Mouse (Mus musculus) regulatory T cell (primary cell): ENCODE measurements around the gene B4gat1.

Experiments
- in situ Hi-C: fragments of 300-600 bp; cut with MboI, MseI; formaldehyde crosslinking; loops from one replicate; pipeline ENCODE4 v1.15.1; 2025; ENCODE audit warnings: high pct_unique_total_duplicates

Gene B4gat1

DNA sequence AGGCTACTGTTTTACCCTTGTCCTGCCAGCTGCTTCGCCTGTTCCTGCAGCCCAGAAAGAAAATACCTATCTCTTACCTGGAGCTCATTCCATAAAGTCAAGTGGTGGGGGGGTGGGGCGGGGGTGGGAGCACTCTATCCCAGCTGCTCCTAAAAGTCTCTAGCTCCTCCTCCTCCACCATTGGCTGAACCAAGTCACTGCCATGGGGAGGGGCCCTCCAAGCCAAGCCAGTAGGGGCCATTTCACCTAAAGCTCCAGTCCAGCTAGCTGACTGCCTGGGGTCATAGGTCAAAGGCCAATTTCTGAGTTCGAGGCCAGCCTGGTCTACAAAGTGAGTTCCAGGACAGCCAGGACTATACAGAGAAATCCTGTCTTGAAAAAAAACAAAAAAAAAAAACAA is 5.9 kb upstream of the B4gat1 start:
- in situ Hi-C loops = no loop called here

DNA sequence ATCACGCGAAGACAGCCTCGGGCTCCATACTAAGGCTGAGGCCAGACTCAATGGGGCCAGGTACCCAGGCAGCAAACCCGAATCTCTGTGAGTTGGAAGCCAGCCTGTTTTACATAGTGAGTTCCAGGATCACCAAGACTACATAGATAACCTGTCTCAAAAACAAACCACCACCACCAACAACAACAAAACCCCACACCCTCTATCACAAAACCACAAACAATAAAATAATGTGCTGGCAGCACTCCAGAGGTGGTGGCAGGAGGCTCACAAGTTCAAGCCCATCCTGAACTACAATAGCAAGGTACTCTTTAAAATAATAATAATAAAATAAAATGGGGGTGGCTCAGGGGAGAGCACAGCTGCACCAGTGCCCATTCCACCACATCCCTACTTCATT is 2.0 kb upstream of the B4gat1 start:
- in situ Hi-C loops = no loop called here

DNA sequence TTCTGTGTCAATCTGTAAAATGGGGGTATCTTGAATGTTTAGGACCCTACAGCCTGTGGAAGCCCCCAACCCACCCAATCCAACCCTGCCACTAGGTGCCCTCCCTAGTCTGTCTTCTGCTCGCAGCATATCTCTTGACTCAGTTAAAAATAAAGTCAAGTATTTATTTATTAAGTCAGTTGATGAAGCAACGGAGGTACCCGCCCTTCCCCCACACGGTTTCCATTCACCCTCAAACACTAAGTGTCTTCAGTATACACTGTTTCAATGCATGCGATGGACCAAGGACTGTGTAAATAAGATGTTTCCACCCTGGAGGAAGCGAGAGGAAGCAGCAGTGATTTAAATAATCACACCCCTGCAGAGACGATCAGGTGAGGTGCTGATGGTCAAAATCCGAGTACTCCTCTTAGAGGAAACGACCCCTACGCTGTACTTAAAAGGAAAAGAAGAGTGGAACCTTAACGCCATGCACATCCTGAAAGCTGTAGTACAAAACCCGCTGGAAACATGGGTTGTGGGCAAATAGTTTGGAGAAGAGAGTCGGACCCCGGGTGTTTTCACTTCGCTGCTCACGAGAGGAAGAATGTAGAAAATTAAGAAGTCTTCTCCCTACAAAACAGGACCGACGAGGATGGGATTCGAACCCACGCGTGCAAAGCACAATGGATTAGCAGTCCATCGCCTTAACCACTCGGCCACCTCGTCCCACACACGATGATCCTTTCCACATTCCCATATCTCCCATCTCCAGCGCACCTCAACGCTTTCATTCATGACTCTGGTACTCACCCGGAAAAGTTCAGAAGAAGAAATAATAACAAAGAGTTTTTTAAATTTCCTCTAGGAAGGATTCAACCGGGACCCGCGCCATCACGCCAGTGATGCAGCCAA is 701 bp upstream of the B4gat1 start:
- in situ Hi-C loops = no loop called here

DNA sequence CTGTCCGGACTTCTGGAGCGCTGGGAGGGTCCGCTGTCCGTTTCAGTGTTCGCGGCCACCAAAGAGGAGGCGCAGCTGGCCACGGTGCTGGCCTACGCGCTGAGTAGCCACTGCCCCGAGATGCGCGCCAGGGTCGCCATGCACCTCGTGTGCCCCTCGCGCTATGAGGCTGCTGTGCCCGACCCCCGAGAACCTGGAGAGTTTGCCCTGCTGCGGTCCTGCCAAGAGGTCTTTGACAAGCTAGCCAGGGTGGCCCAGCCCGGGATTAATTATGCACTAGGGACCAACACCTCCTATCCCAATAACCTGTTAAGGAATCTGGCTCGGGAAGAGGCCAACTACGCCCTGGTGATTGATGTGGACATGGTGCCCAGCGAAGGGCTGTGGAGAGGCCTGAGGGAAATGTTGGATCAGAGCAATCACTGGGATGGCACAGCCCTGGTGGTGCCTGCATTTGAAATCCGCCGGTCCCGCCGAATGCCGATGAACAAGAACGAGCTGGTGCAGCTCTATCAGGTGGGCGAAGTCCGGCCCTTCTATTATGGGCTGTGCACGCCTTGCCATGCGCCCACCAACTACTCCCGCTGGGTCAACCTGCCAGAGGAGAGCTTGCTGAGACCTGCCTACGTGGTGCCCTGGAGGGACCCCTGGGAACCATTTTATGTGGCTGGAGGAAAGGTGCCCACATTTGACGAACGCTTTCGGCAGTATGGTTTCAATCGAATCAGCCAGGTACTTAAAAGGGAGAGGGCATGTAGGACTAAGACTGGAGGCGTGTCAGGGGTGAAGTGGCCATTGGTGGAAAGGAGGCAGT is 882 bp downstream of the B4gat1 start:
- in situ Hi-C loops = loop anchor here (10.0 kb wide), 1 partner anchor 55 kb away; the partner anchor contains the start of gene Cnih2

DNA sequence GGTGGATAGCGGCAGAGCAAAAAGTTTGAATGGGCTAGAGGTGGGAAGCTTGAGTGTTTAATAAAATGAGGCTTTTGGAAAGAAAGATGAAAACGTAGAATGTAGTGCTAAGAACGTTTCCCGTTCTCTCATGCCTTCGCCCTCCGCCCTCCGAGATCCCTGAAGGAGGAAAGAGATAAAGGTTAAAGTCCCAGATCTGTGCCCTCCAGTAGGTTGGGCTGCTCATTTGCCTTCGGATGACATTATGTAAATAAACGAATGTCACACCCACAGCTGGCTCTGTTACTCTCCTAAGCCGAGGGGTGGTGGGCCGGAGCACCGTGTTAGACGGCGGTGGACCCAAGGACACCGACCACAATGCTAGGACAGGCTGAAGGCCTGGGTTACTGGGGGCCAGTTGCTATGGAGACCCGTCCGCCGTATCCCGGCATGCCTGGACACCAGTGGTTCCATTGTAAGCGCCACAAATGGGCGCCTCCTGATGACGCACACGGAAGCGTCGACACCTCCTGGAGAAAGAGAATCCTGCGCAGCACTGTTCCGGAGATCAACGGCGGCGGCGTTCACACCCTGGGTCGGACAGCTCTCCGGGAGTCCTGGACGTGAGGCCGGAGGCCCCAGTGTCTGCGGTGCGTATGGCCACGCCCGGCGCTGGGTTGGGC is 2.4 kb downstream of the B4gat1 start, which contains the start of gene Brms1:
Gene Brms1 (plus strand): TSS at position 493 of the 662 bp plus-strand sequence.
- in situ Hi-C loops = loop anchor here (10.0 kb wide), 1 partner anchor 54 kb away; the partner anchor contains the start of gene Cnih2

DNA sequence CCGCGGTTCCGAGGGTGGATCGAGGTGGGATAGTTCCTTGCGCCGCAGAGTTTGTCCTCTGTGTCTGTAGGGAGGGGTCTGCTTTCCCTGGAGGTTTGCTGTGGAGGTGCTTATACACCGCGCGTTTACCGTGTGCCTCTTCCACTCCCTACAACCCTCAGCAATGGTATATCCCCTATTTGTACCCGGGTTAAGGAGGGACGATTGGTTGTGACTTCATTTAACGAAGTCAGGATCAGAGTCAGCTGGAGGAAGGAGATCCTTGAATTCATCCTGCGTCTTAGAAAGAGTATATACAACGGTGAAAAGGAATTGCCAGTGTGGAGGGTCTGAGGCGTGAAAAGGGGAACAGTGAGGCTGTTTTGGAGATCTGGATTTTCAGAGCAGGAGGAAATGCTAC is 3.0 kb downstream of the B4gat1 start:
- in situ Hi-C loops = loop anchor here (10.0 kb wide), 1 partner anchor 53 kb away; the partner anchor contains the start of gene Cnih2

DNA sequence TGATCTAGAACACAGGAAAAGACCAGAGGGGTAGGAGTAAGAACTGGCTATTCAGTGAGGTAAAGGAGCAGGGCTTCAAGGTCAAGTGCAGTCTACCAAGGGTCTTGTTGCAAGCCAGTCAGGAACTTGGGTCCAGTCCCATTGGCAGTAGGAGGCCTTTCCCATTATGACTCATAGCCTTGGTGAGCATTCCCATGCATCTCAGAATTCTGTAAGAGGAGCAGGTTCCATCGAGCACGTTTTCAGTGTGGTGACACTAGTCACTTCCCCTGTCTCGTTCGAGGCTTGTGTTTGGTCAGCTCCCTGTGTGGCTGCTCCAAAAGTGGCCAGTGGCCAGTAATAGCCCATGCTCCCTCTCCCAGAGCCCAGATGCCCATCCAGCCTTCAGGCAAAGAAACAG is 6.9 kb downstream of the B4gat1 start:
- in situ Hi-C loops = loop anchor here (10.0 kb wide), 1 partner anchor 49 kb away; the partner anchor contains the start of gene Cnih2

DNA sequence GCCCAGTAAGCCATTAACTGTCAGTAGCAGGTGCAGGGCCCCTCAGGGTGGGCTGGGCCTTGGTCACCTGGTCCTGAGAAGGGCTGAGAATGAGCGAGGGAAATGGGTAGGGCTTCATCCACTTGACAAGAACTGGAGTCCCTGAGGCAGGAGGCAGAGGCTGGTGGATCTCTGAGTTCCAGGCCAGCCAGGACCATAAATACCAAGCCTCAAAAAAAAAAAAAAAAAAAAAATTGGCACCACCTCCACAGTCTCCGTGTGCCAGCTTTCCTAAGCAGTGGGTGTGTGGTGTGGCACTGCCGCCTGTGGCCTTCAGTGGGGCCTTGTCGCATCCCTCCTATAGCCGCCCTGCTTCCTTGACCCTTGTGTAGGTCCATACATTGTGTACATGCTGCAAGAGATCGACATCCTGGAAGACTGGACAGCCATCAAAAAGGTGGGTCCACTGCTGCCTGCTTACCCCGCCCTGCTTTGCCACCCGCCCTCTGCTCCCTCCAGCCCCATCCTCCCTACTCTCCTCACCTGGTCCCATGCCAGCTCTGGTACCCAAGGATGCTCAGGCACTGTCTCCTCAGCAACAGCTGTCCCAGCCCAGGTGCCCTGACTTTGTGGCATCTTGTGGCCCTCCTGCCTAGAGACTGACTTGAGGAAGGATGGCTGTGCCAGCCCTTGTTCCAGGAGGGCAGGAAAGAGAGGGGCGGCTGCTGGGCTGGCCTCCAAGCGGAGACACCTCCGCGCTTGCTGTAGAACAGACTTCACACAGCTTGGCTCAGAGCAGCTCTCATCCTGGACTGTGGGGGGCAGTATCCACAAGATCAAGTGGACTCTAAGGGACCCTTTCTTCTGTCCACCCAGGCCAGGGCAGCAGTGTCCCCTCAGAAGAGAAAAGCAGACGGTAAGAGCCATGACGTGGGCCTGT is 9.8 kb downstream of the B4gat1 start:
- in situ Hi-C loops = loop anchor here (10.0 kb wide), 1 partner anchor 46 kb away; the partner anchor contains the start of gene Cnih2

DNA sequence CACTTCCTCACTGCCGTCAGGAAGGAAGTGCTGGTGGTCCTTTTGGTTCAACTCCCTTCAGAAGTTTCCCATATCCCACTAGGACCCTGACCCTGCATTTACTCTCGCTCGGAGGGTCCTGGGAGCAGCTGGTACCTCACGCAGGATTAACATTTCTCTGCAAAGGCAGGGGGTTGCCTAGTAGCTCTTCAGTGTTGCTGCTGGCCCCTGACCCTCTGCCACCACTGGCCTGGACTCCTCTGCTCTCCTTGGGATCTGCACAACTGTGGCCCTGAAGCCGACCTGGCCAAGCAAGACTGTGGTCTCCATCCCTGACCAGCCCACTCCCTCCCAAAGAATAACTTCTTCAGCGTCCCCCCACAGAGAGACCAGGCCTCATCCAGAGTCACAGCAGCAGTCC is 10.7 kb downstream of the B4gat1 start:
- in situ Hi-C loops = loop anchor here (10.0 kb wide), 1 partner anchor 45 kb away; the partner anchor contains the start of gene Cnih2

DNA sequence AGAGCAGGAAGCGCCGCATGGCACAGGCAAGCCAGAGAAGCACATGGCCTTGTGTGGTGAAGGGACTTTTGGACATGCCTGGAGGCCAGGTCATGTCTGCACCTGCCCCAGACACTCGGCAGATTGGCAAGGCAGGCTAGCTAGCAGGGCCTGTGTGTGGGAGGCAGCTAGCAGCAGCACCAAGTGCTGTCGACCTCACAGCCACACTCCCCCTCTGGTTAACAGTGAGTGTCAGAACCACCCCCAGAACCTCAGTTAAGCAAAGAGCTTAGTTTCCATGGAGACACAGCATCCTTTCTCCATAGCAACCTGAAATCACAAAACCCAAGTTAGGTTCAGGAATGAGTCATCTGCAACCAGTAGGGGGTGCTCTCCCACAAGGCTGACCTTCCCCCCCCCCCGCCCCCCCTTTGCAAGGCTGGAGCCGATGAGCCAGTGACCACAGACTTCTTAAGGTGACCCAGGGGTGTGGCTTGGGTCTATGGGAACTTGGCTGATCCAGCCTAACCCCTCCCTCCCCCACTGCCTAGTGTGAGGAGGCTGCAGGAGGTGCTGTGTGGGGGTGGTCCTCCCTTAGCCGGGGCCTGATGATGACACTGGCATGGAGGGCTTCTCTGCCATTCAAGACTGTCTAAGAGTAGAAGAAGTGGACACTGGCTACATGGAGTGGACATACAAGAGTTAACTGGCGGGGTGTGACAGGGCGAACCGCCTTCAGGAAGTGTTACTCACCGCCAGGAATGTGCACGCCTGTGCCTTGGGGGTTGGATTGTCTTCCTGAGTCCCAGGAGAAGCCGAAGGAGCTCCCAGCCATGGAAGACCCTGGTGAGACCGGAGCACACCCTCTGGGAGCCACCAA is 11.7 kb downstream of the B4gat1 start, which contains the start of gene Rin1:
Gene Rin1 (plus strand): TSS at position 435 of the 859 bp plus-strand sequence.
- in situ Hi-C loops = no loop called here

DNA sequence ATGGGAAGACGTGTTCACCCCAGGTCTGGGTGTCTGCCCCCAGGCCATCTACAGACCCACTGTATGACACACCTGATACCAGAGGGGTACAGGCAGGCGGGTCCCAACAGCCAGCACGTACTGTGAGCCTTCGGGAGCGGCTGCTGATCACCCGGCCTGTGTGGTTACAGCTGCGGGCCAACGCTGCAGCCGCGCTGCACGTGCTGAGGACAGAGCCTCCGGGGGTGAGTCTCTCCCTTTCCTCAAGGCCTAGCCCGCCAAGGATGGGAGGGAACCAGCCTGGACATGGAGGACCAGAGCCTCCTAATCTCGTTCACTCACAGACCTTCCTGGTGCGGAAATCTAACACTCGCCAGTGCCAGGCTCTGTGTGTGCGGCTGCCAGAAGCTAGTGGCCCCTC is 12.4 kb downstream of the B4gat1 start:
- in situ Hi-C loops = no loop called here

DNA sequence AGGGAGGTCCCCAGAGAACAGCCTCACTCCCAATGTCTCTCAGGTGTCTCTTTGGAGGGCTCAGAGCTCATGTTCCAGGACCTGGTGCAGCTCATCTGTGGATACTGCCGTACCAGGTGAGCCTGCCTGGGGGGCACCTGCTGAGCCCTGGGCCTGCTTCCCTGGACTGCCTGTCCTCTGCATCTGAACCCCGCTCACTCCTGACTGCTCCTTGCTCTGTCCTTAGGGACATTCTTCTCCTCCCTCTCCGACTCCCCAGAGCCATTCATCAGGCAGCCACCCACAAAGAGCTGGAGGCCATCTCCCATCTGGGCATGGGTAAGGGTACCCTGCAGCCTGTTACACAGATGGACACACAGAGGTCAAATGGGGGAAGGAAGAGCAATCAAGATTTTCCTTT is 12.9 kb downstream of the B4gat1 start:
- in situ Hi-C loops = no loop called here

DNA sequence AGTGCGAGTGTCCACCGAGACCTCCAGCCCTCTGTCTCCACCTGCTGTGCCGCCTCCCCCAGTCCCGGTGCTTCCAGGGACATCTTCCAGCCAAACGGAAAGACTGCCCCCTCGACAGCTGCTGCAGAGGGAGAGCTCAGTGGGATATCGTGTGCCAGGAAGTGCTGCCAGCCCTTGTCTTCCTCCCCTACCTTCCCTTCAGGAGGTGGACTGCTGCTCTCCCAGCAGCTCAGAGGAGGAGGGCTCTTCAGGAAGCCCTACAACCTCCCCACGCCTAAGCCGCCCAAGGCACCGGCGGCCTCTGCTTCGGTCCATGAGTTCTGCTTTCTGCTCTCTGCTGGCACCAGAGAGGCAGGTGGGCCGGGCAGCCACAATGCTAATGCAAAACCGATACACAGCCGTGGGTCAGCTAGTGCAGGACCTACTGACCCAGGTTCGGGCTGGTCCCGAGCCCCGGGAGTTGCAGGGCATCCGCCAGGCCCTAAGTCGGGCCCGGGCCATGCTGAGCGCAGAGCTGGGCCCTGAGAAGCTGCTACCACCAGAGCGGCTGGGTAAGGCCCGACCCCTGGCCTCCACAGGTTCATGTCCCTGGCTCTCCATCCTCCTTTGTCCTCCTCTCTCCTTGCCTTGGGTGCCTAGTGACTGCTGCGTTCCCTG is 13.7 kb downstream of the B4gat1 start:
- in situ Hi-C loops = no loop called here

DNA sequence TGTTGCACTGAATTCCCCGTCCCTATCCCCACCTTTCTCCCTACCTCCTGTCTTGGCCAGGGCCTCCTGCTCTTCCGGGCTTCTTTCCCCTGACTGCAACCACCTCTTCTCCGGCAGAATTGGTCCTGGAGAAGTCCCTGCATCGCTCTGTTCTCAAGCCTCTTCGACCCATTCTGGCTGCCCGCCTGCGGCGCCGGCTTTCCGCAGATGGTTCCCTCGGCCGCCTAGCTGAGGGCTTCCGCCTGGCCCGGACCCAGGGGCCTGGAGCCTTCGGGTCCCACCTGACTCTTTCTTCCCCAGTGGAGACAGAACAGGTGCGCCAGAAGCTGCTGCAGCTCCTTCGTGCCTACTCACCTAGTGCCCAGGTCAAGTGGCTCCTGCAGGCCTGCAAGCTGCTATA is 14.2 kb downstream of the B4gat1 start:
- in situ Hi-C loops = no loop called here

DNA sequence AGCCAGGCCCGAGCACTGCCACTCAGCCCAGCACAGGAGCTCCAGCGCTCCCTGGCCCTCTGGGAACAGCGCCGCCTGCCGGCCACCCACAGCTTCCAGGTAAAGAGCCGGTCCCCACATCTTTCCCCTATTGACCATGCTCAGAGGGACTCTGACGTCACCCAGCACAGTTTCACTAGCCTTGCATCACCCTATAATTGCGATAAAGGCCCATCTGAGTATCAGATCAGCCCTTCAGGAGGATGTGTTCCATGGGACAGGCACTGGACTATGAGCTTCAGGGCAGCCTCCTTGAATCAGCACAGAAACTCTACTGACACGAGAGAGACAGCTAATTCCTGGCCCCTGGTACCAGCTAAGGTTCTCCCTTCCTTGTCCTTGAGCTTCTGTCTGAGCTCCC is 15.3 kb downstream of the B4gat1 start:
- in situ Hi-C loops = no loop called here

DNA sequence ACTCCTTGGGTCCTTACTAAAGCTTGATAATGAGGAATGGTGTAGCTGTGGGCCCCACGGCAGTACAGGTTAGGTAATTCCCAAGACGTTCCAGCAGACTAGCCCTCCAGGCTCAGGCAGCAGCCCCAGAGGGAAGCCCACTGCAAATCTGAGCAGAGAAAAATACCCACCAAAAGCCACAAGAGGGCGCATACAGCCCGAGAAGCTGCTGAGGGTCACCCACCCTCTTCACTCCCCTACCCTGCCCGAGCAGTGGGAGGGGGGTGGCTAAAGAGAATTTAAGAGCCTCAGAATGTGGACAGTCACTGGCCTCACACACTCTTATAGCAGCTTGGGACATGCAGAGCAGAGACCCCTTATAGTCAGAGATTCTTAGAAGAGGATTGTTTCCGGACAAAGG is 17.6 kb downstream of the B4gat1 start:
- in situ Hi-C loops = no loop called here

DNA sequence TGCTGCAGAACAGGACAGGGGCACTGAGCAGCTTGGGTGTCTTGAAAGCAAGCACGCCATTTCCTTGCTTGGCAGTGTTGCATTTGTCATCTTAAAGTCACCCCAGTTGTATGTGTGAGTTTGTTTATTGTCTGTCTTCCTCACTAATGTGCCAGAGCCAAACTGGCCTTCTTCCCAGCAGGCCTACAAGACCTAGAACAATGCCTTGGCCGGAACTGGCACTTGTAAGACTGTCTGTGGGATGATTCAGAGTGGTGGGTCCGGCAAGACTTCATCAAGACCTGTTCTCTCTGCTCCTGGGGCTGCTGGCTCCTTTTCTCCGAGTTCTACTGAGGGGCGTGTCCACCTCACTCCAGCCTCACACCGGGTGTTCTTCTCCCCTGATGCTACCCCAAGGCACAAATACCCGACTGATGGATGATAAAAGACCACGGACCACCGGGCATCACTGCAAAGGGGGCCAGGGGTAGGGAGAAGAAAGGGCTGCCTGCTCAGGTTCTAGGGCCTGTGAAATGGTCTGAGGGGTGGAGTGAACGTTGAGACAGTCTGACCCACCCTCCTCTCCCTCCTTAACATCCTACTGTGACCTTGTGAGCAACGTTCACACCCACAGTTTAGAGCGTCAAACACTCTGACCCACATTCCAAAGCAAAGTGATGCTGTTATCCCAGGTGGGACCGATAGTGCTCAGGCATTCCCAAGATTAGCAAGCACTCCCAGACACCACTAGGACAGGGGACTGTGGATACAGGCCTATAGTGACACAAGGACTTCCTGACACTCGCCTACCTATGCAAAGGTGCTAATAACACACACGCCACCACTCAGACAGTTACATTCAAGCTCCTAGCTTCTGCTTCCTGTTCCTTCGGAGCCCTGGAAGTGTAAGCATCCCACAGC is 19.5 kb downstream of the B4gat1 start:
- in situ Hi-C loops = no loop called here
